Comparison of ENCODE assay signal across 13 mouse cellular contexts in the genomic region with DNA sequence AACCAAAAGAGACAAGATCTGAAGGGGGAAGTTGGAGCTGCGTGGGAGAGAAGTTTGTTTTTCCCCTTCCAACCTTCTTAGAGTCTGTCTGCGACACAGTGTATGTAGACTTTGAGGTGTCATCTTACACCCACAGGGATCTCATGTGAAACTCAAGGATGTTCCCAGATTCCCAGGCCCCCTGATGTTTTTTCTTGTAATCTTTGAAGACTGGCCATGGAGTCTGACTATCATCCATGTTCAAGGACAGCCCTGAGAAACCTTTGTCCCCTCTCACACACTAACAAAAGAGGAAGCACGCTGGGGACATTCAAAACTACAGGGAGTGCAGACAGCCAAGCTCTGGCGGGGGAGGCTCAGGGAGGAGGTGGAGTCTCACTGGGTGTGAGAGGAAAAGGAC. TPM values are rescaled to one million over a fixed set of nuclear protein-coding genes. Genes with fewer than 3 reads are reported as not detected.
A peak's percentile ranks its signal among the peaks of the same experiment; 100 is the strongest.
DNase-seq lines count a peak whose midpoint lies in the region; ATAC-seq and TF ChIP-seq lines count a peak whose summit lies in the region.
"Had no signal": no experiment of that assay in that cellular context is flagged by ENCODE, and none has a peak within 500 bp of the region (broad histone marks: within the 10 kb centered on the region; RNA-seq: fewer than 3 reads in every experiment).

No protein-coding gene starts in this region.

- peak; percentile 58 for ATAC-seq in lung, postnatal 0 days
- ATAC-seq in liver, postnatal 0 days = peak; percentile 53; the same call in 1 of the 2 replicates
- ATAC-seq in activated CD4-positive, CD25-positive, alpha-beta regulatory T cell, adult 4 months = no peak
- ATAC-seq: inflammation-experienced regulatory T-cells, adult 6 months had no signal

- H3K4me1 ChIP-seq in lung, postnatal 0 days (ENCODE audit: insufficient read depth, low read depth, low read length) = no peaks in the 10 kb centered on the region
- no peaks in the 10 kb centered on the region for H3K4me1 ChIP-seq in liver, postnatal 0 days (ENCODE audit: insufficient read depth)

- no peaks in the 10 kb centered on the region for H3K36me3 ChIP-seq in lung, postnatal 0 days (ENCODE audit: insufficient read depth, low read length)
- H3K36me3 ChIP-seq in liver, postnatal 0 days (replicated peaks; ENCODE audit: insufficient read depth, low read length) = no peaks in the 10 kb centered on the region
- H3K36me3 ChIP-seq in splenic B cell, adult 2 months (ENCODE audit: control insufficient read depth, insufficient read depth, low read length, poor library complexity, severe bottlenecking) = no peaks in the 10 kb centered on the region

- no peaks in the 10 kb centered on the region for H3K27me3 ChIP-seq in lung, postnatal 0 days (replicated peaks; ENCODE audit: insufficient read depth, low read length)
- H3K27me3 ChIP-seq in liver, postnatal 0 days (ENCODE audit: insufficient read depth, low read length) = no peaks in the 10 kb centered on the region
- no peaks in the 10 kb centered on the region for H3K27me3 ChIP-seq in splenic B cell, adult 2 months (ENCODE audit: control insufficient read depth, insufficient read depth, low read length, poor library complexity, severe bottlenecking)
- H3K27me3 ChIP-seq: megakaryocyte, embryonic 14.5 days had no signal

- H3K9ac ChIP-seq in lung, postnatal 0 days (replicated peaks; ENCODE audit: low read depth) = no peak overlapping the region
- no peak overlapping the region for H3K9ac ChIP-seq in liver, postnatal 0 days (replicated peaks)

- no peaks in the 10 kb centered on the region for H3K9me3 ChIP-seq in lung, postnatal 0 days (ENCODE audit: low read length)
- H3K9me3 ChIP-seq in liver, postnatal 0 days (ENCODE audit: low read length) = no peaks in the 10 kb centered on the region
- H3K9me3 ChIP-seq: megakaryocyte, embryonic 14.5 days had no signal

- no peak overlapping the region for H3K4me3 ChIP-seq in lung, postnatal 0 days (ENCODE audit: low read depth, low read length)
- H3K4me3 ChIP-seq in liver, postnatal 0 days (ENCODE audit: low read depth, low read length) = no peak overlapping the region
- H3K4me3 ChIP-seq: megakaryocyte, embryonic 14.5 days had no signal

- no peak for TF ChIP-seq CTCF in lung, postnatal 0 days (IDR thresholded peaks at IDR 0.05)
- no peak for TF ChIP-seq CTCF in liver, postnatal 0 days (IDR thresholded peaks at IDR 0.05; ENCODE audit: low read depth)

- intact Hi-C loops in heart, postnatal 14 days (cut with DNase I) = no loop called here

- peak; percentile 91 for DNase-seq in heart, adult 11 months
- no peak for DNase-seq in heart, postnatal 14 days
- DNase-seq in lung, postnatal 0 days (ENCODE audit: low spot score) = peak; percentile 45
- DNase-seq in lung, postnatal 14 days = no peak
- DNase-seq in liver, postnatal 0 days = peak; percentile 22
- peak; percentile 4 for DNase-seq in splenic B cell, adult 2 months (ENCODE audit: low read depth, low spot score)
- DNase-seq in cerebellum, adult 11-12 months = no peak
- DNase-seq: cerebellum, postnatal 10 days; heart, postnatal 10 days; right cerebral cortex, postnatal 25 days had no signal

- TF ChIP-seq EP300 in lung, postnatal 0 days (IDR thresholded peaks at IDR 0.05) = no peak
- TF ChIP-seq EP300 in liver, postnatal 0 days (IDR thresholded peaks at IDR 0.05; ENCODE audit: low read depth) = no peak

- H3K27ac ChIP-seq in lung, postnatal 0 days (ENCODE audit: low read length) = no peak overlapping the region
- no peak overlapping the region for H3K27ac ChIP-seq in liver, postnatal 0 days (ENCODE audit: low read depth)

- H3K4me2 ChIP-seq in lung, postnatal 0 days (replicated peaks; ENCODE audit: low read depth, low read length) = no peak overlapping the region
- no peak overlapping the region for H3K4me2 ChIP-seq in liver, postnatal 0 days (ENCODE audit: low read depth, low read length)

- 28% methylated on average over 4 of the region's 4 CpGs for WGBS in lung, postnatal 0 days
- 12% methylated on average over 4 of the region's 4 CpGs for WGBS in liver, postnatal 0 days (ENCODE audit: insufficient replicate concordance)

RNA-seq across cellular contexts. Expression of a gene that starts 46.8 kb away (rescaled TPM):
- total RNA-seq in heart, postnatal 14 days (2021) = 10 to 100 TPM; 10.3 to 13.0 TPM
- 27.5 and 27.8 TPM in 2 replicates for polyA plus RNA-seq in lung, postnatal 0 days (2015; fragmentation: Nextera tagmentation; extraction: Ambion mirVana)
- polyA plus RNA-seq in liver, postnatal 0 days (2015; fragmentation: Nextera tagmentation; extraction: Ambion mirVana) = 40.2 and 40.8 TPM in 2 replicates
- 10 to 100 TPM; 39.6 to 52.2 TPM for polyA plus RNA-seq in activated CD4-positive, CD25-positive, alpha-beta regulatory T cell, adult 4 months (2017; shearing (Covaris generic))

RNA-seq across cellular contexts. Expression of a gene that starts 47.3 kb away (rescaled TPM):
- total RNA-seq in heart, postnatal 14 days (2021) = under 1 TPM in 1 of 2 experiments, not detected in 1; 0.17 TPM
- 0.27 and 0.38 TPM in 2 replicates for polyA plus RNA-seq in lung, postnatal 0 days (2015; fragmentation: Nextera tagmentation; extraction: Ambion mirVana)
- 0.08 and 0.15 TPM in 2 replicates for polyA plus RNA-seq in liver, postnatal 0 days (2015; fragmentation: Nextera tagmentation; extraction: Ambion mirVana)
- not detected for polyA plus RNA-seq in activated CD4-positive, CD25-positive, alpha-beta regulatory T cell, adult 4 months (2017; shearing (Covaris generic))
- polyA plus RNA-seq: inflammation-experienced regulatory T-cells, adult 6 months had no signal

Comparison
In these comparisons a context has a peak if more than half of its experiments do, and no peak if none do; other contexts are left out.
1. DNase-seq: peak in heart, adult 11 months (single experiment), lung, postnatal 0 days (single experiment), liver, postnatal 0 days (single experiment) and splenic B cell, adult 2 months (single experiment); none in heart, postnatal 14 days (0 of 2), lung, postnatal 14 days (single experiment) and cerebellum, adult 11-12 months (single experiment).